Mouse (Mus musculus): ENCODE data around the gene Dnajc7. TPM values are rescaled to one million over a fixed set of nuclear protein-coding genes. Genes with fewer than 3 reads are reported as not detected.
A peak's percentile ranks its signal among the peaks of the same experiment; 100 is the strongest.

The Dnajc7 gene
- polyA plus RNA-seq, 1 experiment = 838 TPM

- no peak for TF ChIP-seq POLR2A (IDR thresholded peaks at IDR 0.05; ENCODE audit: borderline replicate concordance, control insufficient read depth, low read depth, low read length)
- peak; percentile 25; the same call in 1 of the 2 replicates for TF ChIP-seq CTCF (IDR thresholded peaks at IDR 0.05; ENCODE audit: control insufficient read depth, insufficient read depth, low read length)
- WGBS = 67% methylated on average over 6 of the region's 6 CpGs
- Histone ChIP-seq H3K4me3 (replicated peaks; ENCODE audit: control insufficient read depth, low read depth, low read length) (no peak overlapping the region), H3K4me1 (ENCODE audit: control insufficient read depth, insufficient read depth, low read length) (peaks cover 4% of the 10 kb centered on the region), H3K27ac (ENCODE audit: control insufficient read depth, insufficient read depth, low read depth, low read length, poor library complexity) (no peak overlapping the region)
These were observed 8.3 kb downstream of the Dnajc7 start for GRCm38 (mm10) chr11:100611627-100612026.

- Histone ChIP-seq H3K27ac (ENCODE audit: control insufficient read depth, insufficient read depth, low read depth, low read length, poor library complexity) (no peak overlapping the region), H3K4me3 (replicated peaks; ENCODE audit: control insufficient read depth, low read depth, low read length) (no peak overlapping the region), H3K4me1 (ENCODE audit: control insufficient read depth, insufficient read depth, low read length) (peaks cover 4% of the 10 kb centered on the region)
- TF ChIP-seq CTCF (IDR thresholded peaks at IDR 0.05; ENCODE audit: control insufficient read depth, insufficient read depth, low read length) (no peak), POLR2A (IDR thresholded peaks at IDR 0.05; ENCODE audit: borderline replicate concordance, control insufficient read depth, low read depth, low read length) (no peak)
- 67% methylated on average over 9 of the region's 9 CpGs for WGBS
These were observed 9.8 kb downstream of the Dnajc7 start for GRCm38 (mm10) chr11:100609997-100610680.

- no peak overlapping the region for H3K27ac ChIP-seq (ENCODE audit: control insufficient read depth, insufficient read depth, low read depth, low read length, poor library complexity)
- TF ChIP-seq CTCF (IDR thresholded peaks at IDR 0.05; ENCODE audit: control insufficient read depth, insufficient read depth, low read length) = no peak
- no peak for TF ChIP-seq POLR2A (IDR thresholded peaks at IDR 0.05; ENCODE audit: borderline replicate concordance, control insufficient read depth, low read depth, low read length)
- H3K4me3 ChIP-seq (replicated peaks; ENCODE audit: control insufficient read depth, low read depth, low read length) = no peak overlapping the region
- 87% methylated on average over 5 of the region's 5 CpGs for WGBS
- H3K4me1 ChIP-seq (ENCODE audit: control insufficient read depth, insufficient read depth, low read length) = peaks cover 4% of the 10 kb centered on the region
These were observed 10.5 kb downstream of the Dnajc7 start for GRCm38 (mm10) chr11:100609355-100609996.

GRCm38 (mm10) chr11:100608796-100609195, 11.2 kb downstream of the Dnajc7 start:
- 28% methylated on average over 4 of the region's 4 CpGs for WGBS
- no peak for TF ChIP-seq POLR2A (IDR thresholded peaks at IDR 0.05; ENCODE audit: borderline replicate concordance, control insufficient read depth, low read depth, low read length)
- no peak for TF ChIP-seq CTCF (IDR thresholded peaks at IDR 0.05; ENCODE audit: control insufficient read depth, insufficient read depth, low read length)
- Histone ChIP-seq H3K4me1 (ENCODE audit: control insufficient read depth, insufficient read depth, low read length) (peaks cover 4% of the 10 kb centered on the region), H3K4me3 (replicated peaks; ENCODE audit: control insufficient read depth, low read depth, low read length) (no peak overlapping the region), H3K27ac (ENCODE audit: control insufficient read depth, insufficient read depth, low read depth, low read length, poor library complexity) (no peak overlapping the region)

- peaks cover 4% of the 10 kb centered on the region for H3K4me1 ChIP-seq (ENCODE audit: control insufficient read depth, insufficient read depth, low read length)
- TF ChIP-seq POLR2A (IDR thresholded peaks at IDR 0.05; ENCODE audit: borderline replicate concordance, control insufficient read depth, low read depth, low read length) (no peak), CTCF (IDR thresholded peaks at IDR 0.05; ENCODE audit: control insufficient read depth, insufficient read depth, low read length) (no peak)
- H3K27ac ChIP-seq (ENCODE audit: control insufficient read depth, insufficient read depth, low read depth, low read length, poor library complexity) = no peak overlapping the region
- WGBS = 85% methylated on average over 6 of the region's 6 CpGs
- no peak overlapping the region for H3K4me3 ChIP-seq (replicated peaks; ENCODE audit: control insufficient read depth, low read depth, low read length)
These were observed 12.8 kb downstream of the Dnajc7 start for GRCm38 (mm10) chr11:100607121-100607520.

GRCm38 (mm10) chr11:100605451-100605850, 14.5 kb downstream of the Dnajc7 start:
- TF ChIP-seq POLR2A (IDR thresholded peaks at IDR 0.05; ENCODE audit: borderline replicate concordance, control insufficient read depth, low read depth, low read length) = no peak
- TF ChIP-seq CTCF (IDR thresholded peaks at IDR 0.05; ENCODE audit: control insufficient read depth, insufficient read depth, low read length) = no peak
- H3K4me3 ChIP-seq (replicated peaks; ENCODE audit: control insufficient read depth, low read depth, low read length) = no peak overlapping the region
- no peak overlapping the region for H3K27ac ChIP-seq (ENCODE audit: control insufficient read depth, insufficient read depth, low read depth, low read length, poor library complexity)
- H3K4me1 ChIP-seq (ENCODE audit: control insufficient read depth, insufficient read depth, low read length) = peaks cover 3% of the 10 kb centered on the region
- WGBS = 91% methylated on average over 10 of the region's 10 CpGs

- Histone ChIP-seq H3K27ac (ENCODE audit: control insufficient read depth, insufficient read depth, low read depth, low read length, poor library complexity) (no peak overlapping the region), H3K4me3 (replicated peaks; ENCODE audit: control insufficient read depth, low read depth, low read length) (no peak overlapping the region), H3K4me1 (ENCODE audit: control insufficient read depth, insufficient read depth, low read length) (peaks cover 1% of the 10 kb centered on the region)
- TF ChIP-seq CTCF (IDR thresholded peaks at IDR 0.05; ENCODE audit: control insufficient read depth, insufficient read depth, low read length) (no peak), POLR2A (IDR thresholded peaks at IDR 0.05; ENCODE audit: borderline replicate concordance, control insufficient read depth, low read depth, low read length) (no peak)
- 77% methylated on average over 4 of the region's 4 CpGs for WGBS
These were observed 15.5 kb downstream of the Dnajc7 start for GRCm38 (mm10) chr11:100604321-100605005.

GRCm38 (mm10) chr11:100603813-100604212, 16.2 kb downstream of the Dnajc7 start:
- Histone ChIP-seq H3K4me3 (replicated peaks; ENCODE audit: control insufficient read depth, low read depth, low read length) (no peak overlapping the region), H3K4me1 (ENCODE audit: control insufficient read depth, insufficient read depth, low read length) (peaks cover 1% of the 10 kb centered on the region)
- 82% methylated on average over 8 of the region's 8 CpGs for WGBS

More at GRCm38 (mm10) chr11:100603813-100604212, 16.2 kb downstream of the Dnajc7 start:
- no peak overlapping the region for H3K27ac ChIP-seq (ENCODE audit: control insufficient read depth, insufficient read depth, low read depth, low read length, poor library complexity)
- TF ChIP-seq CTCF (IDR thresholded peaks at IDR 0.05; ENCODE audit: control insufficient read depth, insufficient read depth, low read length) (no peak), POLR2A (IDR thresholded peaks at IDR 0.05; ENCODE audit: borderline replicate concordance, control insufficient read depth, low read depth, low read length) (no peak)

All from bone marrow, adult 2 months (tissue).